Mouse (Mus musculus): ENCODE results near the gene Gm826.

DNA sequence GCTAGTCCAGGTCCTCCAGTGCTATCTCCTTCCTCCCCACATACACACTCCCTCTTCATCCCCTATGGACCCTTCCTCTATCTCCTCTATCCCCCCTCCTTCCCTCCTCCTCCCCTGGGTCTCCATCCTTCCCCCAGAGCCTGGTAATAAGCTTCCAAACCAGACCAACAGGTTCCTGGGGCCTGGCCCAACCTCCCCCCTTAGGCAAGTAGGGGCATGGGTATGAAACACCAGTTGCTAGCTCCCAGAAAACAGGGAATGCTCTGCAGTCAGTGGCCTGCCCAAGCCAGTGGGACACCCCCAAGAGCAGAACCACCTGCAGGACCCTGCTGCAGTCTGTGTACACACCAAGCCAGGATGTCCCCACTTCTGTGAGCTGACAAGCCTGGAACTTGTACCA is 11.7 kb upstream of the Gm826 start:
- TF ChIP-seq CTCF (IDR thresholded peaks at IDR 0.05; ENCODE audit: extremely low read depth, insufficient read length, insufficient replicate concordance, low read depth, low read length) (no peak), POLR2A (IDR thresholded peaks at IDR 0.05; ENCODE audit: low read depth, low read length) (no peak)

All from small intestine, adult 2 months (tissue).